Comparison of ENCODE assay signal across 11 mouse cellular contexts in the genomic region with DNA sequence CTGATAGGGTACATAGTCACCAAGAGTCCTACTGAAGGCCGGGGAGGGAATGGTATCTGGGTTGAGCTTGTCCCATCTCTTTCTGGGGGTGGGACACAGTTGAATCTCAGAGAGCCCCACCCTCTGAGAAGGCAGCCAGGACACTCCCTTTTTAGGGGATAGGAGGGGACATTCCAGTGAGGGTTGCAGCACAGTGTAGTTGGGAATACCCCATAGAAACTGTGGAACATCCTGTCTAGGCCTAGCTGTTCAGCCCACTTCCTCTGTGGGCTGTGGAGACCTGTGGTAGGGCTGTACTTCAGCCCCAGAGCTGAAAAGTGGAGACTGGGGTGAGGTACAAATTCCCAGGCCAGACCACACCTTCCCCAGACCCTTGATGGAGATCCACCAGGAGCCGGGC. TPM values are rescaled to one million over a fixed set of nuclear protein-coding genes. Genes with fewer than 3 reads are reported as not detected.
DNase-seq lines count a peak whose midpoint lies in the region; ATAC-seq and TF ChIP-seq lines count a peak whose summit lies in the region.
"Had no signal": no experiment of that assay in that cellular context is flagged by ENCODE, and none has a peak within 500 bp of the region (broad histone marks: within the 10 kb centered on the region; RNA-seq: fewer than 3 reads in every experiment).

No protein-coding gene starts in this region.

- peak overlapping the region; percentile 47 for H3K4me3 ChIP-seq in gastrocnemius, adult 2 months
- H3K4me3 ChIP-seq in limb, embryonic 13.5 days = no peak overlapping the region
- H3K4me3 ChIP-seq in limb, embryonic 10.5 days = no peak overlapping the region
- H3K4me3 ChIP-seq in ES-Bruce4 (ENCODE audit: low read depth, low read length) = peak overlapping the region; percentile 61
- no peak overlapping the region for H3K4me3 ChIP-seq in midbrain, embryonic 14.5 days (replicated peaks; ENCODE audit: low read depth, low read length)

- peak overlapping the region; percentile 59 for H3K27ac ChIP-seq in gastrocnemius, adult 2 months
- H3K27ac ChIP-seq in limb, embryonic 13.5 days = no peak overlapping the region
- H3K27ac ChIP-seq in limb, embryonic 10.5 days = no peak overlapping the region
- peak overlapping the region; percentile 55; the same call in 1 of the 2 replicates for H3K27ac ChIP-seq in ES-Bruce4 (ENCODE audit: insufficient read depth, low read length)
- no peak overlapping the region for H3K27ac ChIP-seq in midbrain, embryonic 14.5 days (replicated peaks; ENCODE audit: low read depth, low read length)

- no peaks in the 10 kb centered on the region for H3K27me3 ChIP-seq in limb, embryonic 13.5 days
- no peaks in the 10 kb centered on the region for H3K27me3 ChIP-seq in limb, embryonic 10.5 days (ENCODE audit: low read depth, poor library complexity, severe bottlenecking)
- no peaks in the 10 kb centered on the region for H3K27me3 ChIP-seq in ES-Bruce4 (ENCODE audit: control insufficient read depth, insufficient read depth, low read length, poor library complexity, severe bottlenecking)
- H3K27me3 ChIP-seq in midbrain, embryonic 14.5 days (ENCODE audit: control insufficient read depth, insufficient read depth, low read length) = no peaks in the 10 kb centered on the region

- TF ChIP-seq POLR2A in ES-Bruce4 (IDR thresholded peaks at IDR 0.05; ENCODE audit: insufficient read depth, low read length) = no peak

- peak; percentile 10 for DNase-seq in gastrocnemius, adult 2 months
- DNase-seq in gastrocnemius, adult 18-20 months (ENCODE audit: low spot score) = no peak
- no peak for DNase-seq in limb, embryonic 10.5 days (ENCODE audit: low spot score)
- no peak for DNase-seq in midbrain, embryonic 14.5 days
- no peak for DNase-seq in left cerebral cortex, postnatal 25 days (ENCODE audit: low spot score in 2 of 2)
- DNase-seq in adrenal gland, postnatal 14 days = no peak
- DNase-seq: gastrocnemius, postnatal 14 days; lung, adult 18-20 months had no signal

- 84% methylated on average over 2 of the region's 2 CpGs for whole genome bisulfite sequencing in limb, embryonic 13.5 days
- WGBS in limb, embryonic 10.5 days = 79% methylated on average over 2 of the region's 2 CpGs
- WGBS in midbrain, embryonic 14.5 days = 93% methylated on average over 2 of the region's 2 CpGs

- TF ChIP-seq CTCF in gastrocnemius, adult 2 months (IDR thresholded peaks at IDR 0.05) = no peak
- no peak for TF ChIP-seq CTCF in ES-Bruce4 (IDR thresholded peaks at IDR 0.05; ENCODE audit: low read depth, low read length)

- peaks cover 14% of the 10 kb centered on the region for H3K4me1 ChIP-seq in limb, embryonic 13.5 days
- H3K4me1 ChIP-seq in limb, embryonic 10.5 days = peaks cover 21% of the 10 kb centered on the region
- peaks cover 18% of the 10 kb centered on the region for H3K4me1 ChIP-seq in ES-Bruce4 (ENCODE audit: control insufficient read depth, insufficient read depth, low read length)
- H3K4me1 ChIP-seq in midbrain, embryonic 14.5 days (ENCODE audit: control insufficient read depth, insufficient read depth, low read length) = peaks cover 11% of the 10 kb centered on the region; the same call in 1 of the 2 replicates

- peak overlapping the region; percentile 51 for H3K9ac ChIP-seq in limb, embryonic 13.5 days
- H3K9ac ChIP-seq in ES-Bruce4 (ENCODE audit: low read depth, poor library complexity, severe bottlenecking) = peak overlapping the region; percentile 39
- peak overlapping the region; percentile 14; the same call in 1 of the 2 replicates for H3K9ac ChIP-seq in midbrain, embryonic 14.5 days (replicated peaks; ENCODE audit: low read length)

- no peak overlapping the region for H3K4me2 ChIP-seq in limb, embryonic 13.5 days (replicated peaks)
- H3K4me2 ChIP-seq in midbrain, embryonic 14.5 days (ENCODE audit: low read length) = no peak overlapping the region; the same call in 1 of the 2 replicates

- intact Hi-C loops in gastrocnemius, adult 2 months (cut with DNase I) = no loop called here
- intact Hi-C loops in left cerebral cortex, postnatal 25 days (cut with DNase I) = no loop called here

- H3K36me3 ChIP-seq in limb, embryonic 13.5 days = peaks cover 28% of the 10 kb centered on the region
- peaks cover 24% of the 10 kb centered on the region for H3K36me3 ChIP-seq in limb, embryonic 10.5 days
- no peaks in the 10 kb centered on the region for H3K36me3 ChIP-seq in ES-Bruce4 (ENCODE audit: control insufficient read depth, insufficient read depth, low read length, poor library complexity, severe bottlenecking)
- peaks cover 20% of the 10 kb centered on the region for H3K36me3 ChIP-seq in midbrain, embryonic 14.5 days (ENCODE audit: control insufficient read depth, insufficient read depth, low read length)

- no peak for TF ChIP-seq EP300 in ES-Bruce4 (IDR thresholded peaks at IDR 0.05; ENCODE audit: insufficient read depth, low read depth, low read length)

- ATAC-seq in limb, embryonic 13.5 days (ENCODE audit: low FRiP score, low read depth) = no peak
- no peak for ATAC-seq in midbrain, embryonic 14.5 days (ENCODE audit: low FRiP score, low TSS enrichment)

- no peaks in the 10 kb centered on the region for H3K9me3 ChIP-seq in limb, embryonic 13.5 days
- H3K9me3 ChIP-seq in limb, embryonic 10.5 days (replicated peaks) = no peaks in the 10 kb centered on the region
- no peaks in the 10 kb centered on the region for H3K9me3 ChIP-seq in ES-Bruce4 (replicated peaks; ENCODE audit: control insufficient read depth, insufficient read depth, low read length, poor library complexity, severe bottlenecking)
- no peaks in the 10 kb centered on the region for H3K9me3 ChIP-seq in midbrain, embryonic 14.5 days (ENCODE audit: control insufficient read depth, low read length)

RNA-seq across cellular contexts. Expression of gene Susd2, which starts 0.9 kb away (rescaled TPM):
- total RNA-seq in gastrocnemius, adult 2 months (2021) = 1 to 10 TPM; 1.0 to 2.4 TPM
- 1 to 10 TPM; 1.8 to 2.3 TPM for total RNA-seq in gastrocnemius, adult 18-20 months (2021)
- 3.1 TPM in 2 replicates for polyA plus RNA-seq in limb, embryonic 13.5 days (2015; fragmentation: Nextera tagmentation; extraction: Ambion mirVana)
- 0.83 and 0.96 TPM in 2 replicates for polyA plus RNA-seq in limb, embryonic 10.5 days (2016; fragmentation: Nextera tagmentation; extraction: Ambion mirVana)
- 11.1 and 11.7 TPM in 2 replicates for polyA plus RNA-seq in ES-Bruce4 (2011; ENCODE audit: insufficient read depth, insufficient read length, low read depth, missing spikeins)
- 2.3 and 2.5 TPM in 2 replicates for polyA plus RNA-seq in midbrain, embryonic 14.5 days (2014; fragmentation: Nextera tagmentation; extraction: Ambion mirVana)
- 1 to 10 TPM; 5.8 to 8.4 TPM for total RNA-seq in left cerebral cortex, postnatal 25 days (2021)
- total RNA-seq in adrenal gland, postnatal 14 days (2021) = 6.0 and 12.2 TPM in 2 replicates

RNA-seq across cellular contexts. Expression of gene Ggt5, which starts 53.8 kb away (rescaled TPM):
- total RNA-seq in gastrocnemius, adult 2 months (2021) = 1 to 10 TPM; 2.9 to 4.6 TPM
- total RNA-seq in gastrocnemius, adult 18-20 months (2021) = 1 to 10 TPM; 2.4 to 2.8 TPM
- 1.3 and 1.7 TPM in 2 replicates for polyA plus RNA-seq in limb, embryonic 13.5 days (2015; fragmentation: Nextera tagmentation; extraction: Ambion mirVana)
- polyA plus RNA-seq in limb, embryonic 10.5 days (2016; fragmentation: Nextera tagmentation; extraction: Ambion mirVana) = 0.33 and 0.69 TPM in 2 replicates
- polyA plus RNA-seq in ES-Bruce4 (2011; ENCODE audit: insufficient read depth, insufficient read length, low read depth, missing spikeins) = 0.81 and 0.90 TPM in 2 replicates
- polyA plus RNA-seq in midbrain, embryonic 14.5 days (2014; fragmentation: Nextera tagmentation; extraction: Ambion mirVana) = 0.97 and 1.9 TPM in 2 replicates
- total RNA-seq in left cerebral cortex, postnatal 25 days (2021) = 1 to 10 TPM; 2.6 to 2.8 TPM
- total RNA-seq in adrenal gland, postnatal 14 days (2021) = 6.2 and 8.0 TPM in 2 replicates
- polyA plus RNA-seq: C2C12 had no signal

Comparison
In these comparisons a context has a peak if more than half of its experiments do, and no peak if none do; other contexts are left out.
1. H3K27ac ChIP-seq: peak in gastrocnemius, adult 2 months (single experiment) and ES-Bruce4 (single experiment); none in limb, embryonic 13.5 days (single experiment), limb, embryonic 10.5 days (single experiment) and midbrain, embryonic 14.5 days (single experiment).
2. H3K4me3 ChIP-seq: peak in gastrocnemius, adult 2 months (single experiment) and ES-Bruce4 (single experiment); none in limb, embryonic 13.5 days (single experiment), limb, embryonic 10.5 days (single experiment) and midbrain, embryonic 14.5 days (single experiment).
3. Peak in every context shown above with its lines, with median percentiles within 50 percentile points of each other: H3K9ac ChIP-seq.